Mouse (Mus musculus): ENCODE data around the gene Sapcd1.

GRCm38 (mm10) chr17:35048149-35048931 is 20.5 kb upstream of the Sapcd1 start:
- TF ChIP-seq POLR2A (IDR thresholded peaks at IDR 0.05; ENCODE audit: low read depth, low read length) (no peak; the same call in 1 of the 2 replicates), CTCF (IDR thresholded peaks at IDR 0.05; ENCODE audit: extremely low read depth, insufficient read length, insufficient replicate concordance, low read depth, low read length) (no peak)
